Mouse (Mus musculus): ENCODE measurements at regions not wholly inside any gene's neighbourhood (a gene's known extent, or its start where the extent isn't known, plus 50 kb on each side); places are given as distances from the start of the nearest gene placed in this dataset.

GRCm38 (mm10) chr13:42595180-42595579, 85.2 kb upstream of the Phactr1 start:
- TF ChIP-seq CTCF (IDR thresholded peaks at IDR 0.05; ENCODE audit: extremely low read depth, insufficient read depth, insufficient read length, insufficient replicate concordance), result no peak
- TF ChIP-seq POLR2A (IDR thresholded peaks at IDR 0.05; ENCODE audit: low read depth, low read length), result no peak

All from spleen, adult 2 months (tissue).